Mouse (Mus musculus) thymus, adult 2 months (tissue): ENCODE data around the gene Rxra. TPM values are rescaled to one million over a fixed set of nuclear protein-coding genes. Genes with fewer than 3 reads are reported as not detected.

Experiments
- DNase-seq: peaks from one replicate; pipeline ENCODE4 v3.0.0; 2021
- H3K27ac ChIP-seq: fragments of 200-500 bp; 2 replicates; pipeline ENCODE4 v1.5.1; 2012; ENCODE audit warnings: low read length, control low read depth; ENCODE audit not compliant: control insufficient read depth, insufficient read depth
- H3K27me3 ChIP-seq: fragments of 200-500 bp; 2 replicates; pipeline ENCODE4 v1.6.1; 2012; ENCODE audit warnings: mild to moderate bottlenecking, low read length, moderate library complexity, mixed read lengths; ENCODE audit not compliant: control insufficient read depth, insufficient read depth
- H3K36me3 ChIP-seq: fragments of 200-500 bp; 2 replicates; pipeline ENCODE4 v1.6.1; 2012; ENCODE audit warnings: mild to moderate bottlenecking, low read length, moderate library complexity; ENCODE audit not compliant: control insufficient read depth, insufficient read depth
- H3K4me1 ChIP-seq: fragments of 200-500 bp; replicated peaks from 2 replicates; pipeline ENCODE4 v1.6.1; 2012; ENCODE audit warnings: low read length; ENCODE audit not compliant: control insufficient read depth, insufficient read depth
- H3K4me3 ChIP-seq: fragments of 200-500 bp; 2 replicates; pipeline ENCODE4 v1.5.1; 2012; ENCODE audit warnings: mild to moderate bottlenecking, low read length, control low read depth, moderate library complexity; ENCODE audit not compliant: control insufficient read depth, insufficient read depth
- CTCF ChIP-seq: fragments of 200-500 bp; IDR thresholded peaks from 2 replicates; pipeline ENCODE4 v1.5.1; 2012; ENCODE audit warnings: mild to moderate bottlenecking, control low read depth, low read length, moderate library complexity, borderline replicate concordance; ENCODE audit not compliant: control insufficient read depth, poor library complexity, insufficient read depth; ENCODE audit errors: extremely low read depth
- POLR2A ChIP-seq: fragments of 200-500 bp; IDR thresholded peaks from 2 replicates; pipeline ENCODE4 v1.6.1; 2012; ENCODE audit warnings: mild to moderate bottlenecking, low read length, control low read depth, moderate library complexity; ENCODE audit not compliant: control insufficient read depth, poor library complexity, insufficient read depth; ENCODE audit errors: extremely low read depth
- WGBS: fragments of 180-500 bp; shearing (Covaris S2); methylation state at CpG from one replicate; pipeline ENCODE4 v1.1.7; 2018; 5-methylcytosine and 5-hydroxymethylcytosine counted together
- polyA plus RNA-seq: library from polyadenylated mRNA; depleted of rRNA; stranded (reverse); fragments of >200 nt; gene quantifications from 2 replicates; pipeline ENCODE4 v1.2.3, GENCODE M21; 2012

Gene Rxra
- polyA plus RNA-seq, 1 experiment = 40.3 TPM

DNA sequence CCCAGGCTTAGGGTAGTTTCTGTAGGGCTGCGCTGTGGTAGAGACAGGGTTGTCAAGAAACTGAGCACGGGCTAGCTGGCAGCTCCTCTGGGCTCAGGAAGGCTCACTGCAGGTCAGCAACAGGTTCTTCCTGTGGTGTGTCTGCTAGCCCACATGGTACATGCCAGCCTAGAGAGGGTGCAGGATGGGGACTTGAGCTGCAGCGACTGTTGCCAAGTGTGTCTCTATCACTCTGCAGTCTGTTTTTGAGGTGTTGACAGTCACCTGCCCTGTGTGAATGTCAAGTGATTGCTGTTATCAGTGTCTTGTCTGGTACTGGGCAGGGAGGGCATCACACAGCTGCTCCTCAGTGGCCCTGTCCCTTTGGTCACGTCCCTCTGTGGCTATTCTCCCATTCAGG lies 52.8 kb downstream of the Rxra start:
- Histone ChIP-seq H3K36me3 (no peaks in the 10 kb centered on the region), H3K4me1 (peaks cover 28% of the 10 kb centered on the region), H3K27me3 (no peaks in the 10 kb centered on the region), H3K4me3 (no peak overlapping the region), H3K27ac (no peak overlapping the region)
- 31% methylated on average over 4 of the region's 4 CpGs for WGBS
- no peak for DNase-seq
- TF ChIP-seq CTCF (no peak), POLR2A (no peak)

DNA sequence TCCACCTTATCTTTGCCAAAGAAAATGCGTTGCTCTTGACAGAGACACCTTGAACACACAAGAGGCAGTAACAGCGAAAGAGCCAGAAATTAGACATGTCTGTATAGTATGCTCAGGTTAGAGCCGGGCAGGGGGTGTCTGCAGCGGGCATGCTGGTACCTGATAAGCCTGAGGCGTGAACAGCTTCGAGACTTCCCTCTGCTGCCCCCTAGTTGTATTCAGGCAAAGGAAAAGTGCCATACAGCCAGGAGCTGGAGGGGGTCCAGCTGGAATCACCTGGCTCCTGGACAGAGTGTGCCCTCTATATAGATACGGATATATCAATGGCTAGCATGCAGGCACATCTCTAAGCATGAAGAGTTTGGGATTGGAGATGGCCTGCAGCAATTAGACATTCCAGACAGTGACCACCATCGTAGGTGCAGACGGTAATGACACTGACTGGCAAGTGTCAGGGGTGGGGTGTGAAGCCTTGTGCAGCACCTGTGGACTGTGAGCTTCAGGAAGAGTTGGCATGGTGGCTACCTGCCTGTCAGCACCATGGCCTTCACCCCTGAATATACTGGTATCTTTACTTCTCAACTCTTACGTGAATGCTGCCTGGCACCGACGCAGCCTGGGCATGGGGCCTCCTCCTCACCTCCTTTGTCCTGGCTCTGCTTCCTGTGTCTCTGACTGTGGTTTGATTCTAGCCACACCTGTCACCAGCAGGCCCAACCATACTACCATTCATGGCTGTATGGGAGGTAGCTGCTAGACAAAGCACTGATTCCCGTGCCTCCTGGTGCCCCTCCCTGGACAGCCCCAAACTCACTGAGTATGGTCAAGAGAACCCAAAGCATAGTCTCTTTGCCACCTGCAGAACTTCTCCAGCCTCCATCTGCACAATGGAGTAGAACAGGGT lies 54.0 kb downstream of the Rxra start:
- Histone ChIP-seq H3K4me1 (peaks cover 28% of the 10 kb centered on the region), H3K36me3 (no peaks in the 10 kb centered on the region), H3K4me3 (no peak overlapping the region), H3K27me3 (no peaks in the 10 kb centered on the region), H3K27ac (no peak overlapping the region)
- peak; percentile 46 for DNase-seq
- 55% methylated on average over 13 of the region's 13 CpGs for WGBS
- no peak for TF ChIP-seq CTCF
- no peak for TF ChIP-seq POLR2A

DNA sequence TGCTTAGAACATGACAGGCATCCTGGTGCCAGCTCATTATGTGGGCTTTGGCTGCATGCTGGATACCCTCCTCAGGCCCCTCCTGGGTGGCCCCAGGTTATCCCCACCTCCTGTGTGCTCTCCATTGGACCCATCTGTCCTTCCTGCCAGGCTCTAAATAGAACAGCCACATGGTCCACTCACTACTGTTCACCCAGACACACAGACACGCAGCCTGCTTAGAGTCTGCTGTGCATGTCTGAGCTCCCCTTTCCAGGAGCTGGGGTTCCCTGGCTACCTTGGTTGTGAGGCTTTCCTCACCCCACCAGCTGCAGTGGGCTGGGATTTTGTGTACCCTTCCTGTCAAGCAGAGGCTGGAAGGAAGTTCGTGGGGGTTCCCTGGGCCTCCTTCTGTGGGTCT lies 56.8 kb downstream of the Rxra start:
- no peaks in the 10 kb centered on the region for H3K27me3 ChIP-seq
- 28% methylated on average over 2 of the region's 2 CpGs for WGBS
- H3K4me3 ChIP-seq = no peak overlapping the region
- H3K36me3 ChIP-seq = no peaks in the 10 kb centered on the region
- DNase-seq = no peak
- no peak for TF ChIP-seq CTCF
- TF ChIP-seq POLR2A = no peak
- H3K27ac ChIP-seq = no peak overlapping the region
- H3K4me1 ChIP-seq = peaks cover 27% of the 10 kb centered on the region

DNA sequence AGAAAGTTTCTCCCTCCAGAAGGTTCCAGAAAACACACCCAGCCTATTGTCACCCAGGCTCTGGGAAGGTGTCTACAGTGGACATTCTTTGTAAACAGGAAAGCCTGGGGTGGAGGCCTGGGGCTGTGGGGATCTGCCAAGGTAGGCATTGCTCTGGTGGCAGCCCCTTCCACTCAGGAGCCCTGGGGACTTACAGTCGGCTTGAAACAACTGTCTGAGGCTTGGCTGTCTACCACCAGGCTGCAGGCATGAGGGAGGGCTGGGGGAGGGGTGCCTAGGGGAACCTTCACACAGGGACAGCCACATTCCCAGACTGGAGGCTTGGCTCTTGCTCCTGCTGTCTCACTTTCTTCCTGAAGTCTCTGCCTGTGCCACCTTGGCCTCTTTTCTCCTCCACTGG lies 58.1 kb downstream of the Rxra start:
- no peak for DNase-seq
- H3K4me1 ChIP-seq = peaks cover 14% of the 10 kb centered on the region; the same call in 1 of the 2 replicates
- 21% methylated on average over 1 of the region's 1 CpGs for WGBS
- H3K27ac ChIP-seq = no peak overlapping the region
- no peaks in the 10 kb centered on the region for H3K27me3 ChIP-seq
- H3K36me3 ChIP-seq = no peaks in the 10 kb centered on the region
- no peak for TF ChIP-seq POLR2A
- no peak for TF ChIP-seq CTCF
- H3K4me3 ChIP-seq = no peak overlapping the region

DNA sequence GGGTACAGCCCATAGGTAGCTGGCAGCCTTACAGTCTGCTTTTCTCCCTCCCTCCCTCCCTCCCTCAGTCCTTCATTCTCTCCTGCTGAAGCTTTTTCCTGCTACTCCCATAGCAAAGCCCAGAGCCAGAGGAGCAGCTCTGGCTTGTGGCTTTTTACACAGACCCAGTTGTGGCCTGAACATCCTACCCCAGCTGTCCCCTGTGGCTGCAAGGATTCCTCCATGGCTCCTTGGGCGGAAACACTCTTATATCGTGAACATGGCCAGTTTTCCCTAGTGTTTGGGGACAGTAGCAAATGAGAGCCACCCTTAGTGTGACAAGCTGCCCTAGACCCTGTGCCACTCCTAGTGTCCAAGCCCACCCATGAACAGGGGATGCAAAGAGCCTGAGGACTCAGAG lies 58.6 kb downstream of the Rxra start:
- no peaks in the 10 kb centered on the region for H3K36me3 ChIP-seq
- no peak for TF ChIP-seq POLR2A
- no peak for TF ChIP-seq CTCF
- H3K4me3 ChIP-seq = no peak overlapping the region
- peaks cover 16% of the 10 kb centered on the region; the same call in 1 of the 2 replicates for H3K4me1 ChIP-seq
- WGBS = 58% methylated on average over 2 of the region's 2 CpGs
- no peak overlapping the region for H3K27ac ChIP-seq
- no peak for DNase-seq
- no peaks in the 10 kb centered on the region for H3K27me3 ChIP-seq

DNA sequence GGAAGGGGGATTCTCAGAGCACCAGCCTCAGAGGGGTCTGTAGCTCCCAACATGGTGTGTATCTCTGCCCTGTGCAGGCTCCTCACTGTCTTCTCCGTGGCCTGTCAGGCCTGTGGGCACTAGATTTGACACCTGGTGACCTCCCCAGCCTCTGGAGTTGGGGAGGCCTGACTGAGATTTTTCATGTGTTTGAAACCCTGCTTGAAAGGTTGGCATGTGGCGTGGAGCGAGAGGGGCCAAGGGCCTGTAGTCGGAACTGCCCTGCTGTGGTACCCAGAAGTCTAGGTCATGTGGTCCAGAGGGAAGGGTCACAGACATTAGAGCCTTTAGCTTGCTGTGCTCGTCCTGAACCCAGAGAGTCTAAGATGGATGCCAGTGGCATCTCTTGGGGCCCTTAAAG lies 60.6 kb downstream of the Rxra start:
- TF ChIP-seq CTCF (no peak), POLR2A (no peak)
- 92% methylated on average over 5 of the region's 5 CpGs for WGBS
- no peaks in the 10 kb centered on the region for H3K36me3 ChIP-seq
- no peak overlapping the region for H3K27ac ChIP-seq
- H3K4me1 ChIP-seq = peaks cover 19% of the 10 kb centered on the region
- H3K4me3 ChIP-seq = no peak overlapping the region
- no peaks in the 10 kb centered on the region for H3K27me3 ChIP-seq
- no peak for DNase-seq
